8 mouse cellular contexts compared by ENCODE assay signal in the genomic region with DNA sequence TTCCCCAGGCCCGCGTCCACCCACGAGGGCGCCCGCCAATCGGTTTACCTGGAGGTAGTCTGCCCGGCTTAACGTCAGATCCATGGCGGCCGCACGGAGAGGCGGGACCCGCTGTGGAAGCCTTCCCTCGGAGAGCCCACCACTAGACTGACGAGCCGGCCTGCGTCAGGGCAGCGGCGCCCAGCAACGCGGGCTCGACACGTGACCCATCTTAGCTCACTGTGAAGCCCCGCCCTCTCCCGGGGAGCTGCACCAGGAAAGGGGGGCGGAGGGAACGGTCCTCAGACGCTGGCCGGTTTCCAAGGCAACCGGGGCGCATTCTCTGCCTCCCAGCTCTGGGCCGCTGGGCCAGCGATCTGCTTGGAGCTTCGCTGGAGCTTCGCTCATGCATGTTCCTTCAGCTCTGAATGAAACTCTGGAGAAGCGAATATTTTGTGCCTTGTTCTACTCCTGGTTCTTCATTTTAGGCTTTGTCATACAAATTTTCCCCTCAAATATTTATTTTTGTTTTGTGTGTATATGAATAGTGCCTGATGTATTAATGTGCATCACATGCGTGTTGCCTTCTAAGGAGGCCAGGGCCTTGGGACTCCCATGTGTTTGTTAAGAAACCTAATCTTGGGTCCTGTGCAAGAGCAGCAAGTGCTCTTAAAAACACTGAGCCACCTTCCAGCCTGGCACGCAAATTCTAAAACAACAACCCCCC. TPM values are rescaled to one million over a fixed set of nuclear protein-coding genes. Genes with fewer than 3 reads are reported as not detected.
A peak's percentile ranks its signal among the peaks of the same experiment; 100 is the strongest.
DNase-seq lines count a peak whose midpoint lies in the region; ATAC-seq and TF ChIP-seq lines count a peak whose summit lies in the region.

A gene (minus strand): TSS at position 276 of the 706 bp plus-strand sequence.

- TF ChIP-seq CTCF in midbrain, postnatal 0 days (IDR thresholded peaks at IDR 0.05), result no peak

- no peaks in the 10 kb centered on the region for H3K36me3 ChIP-seq in erythroblast, embryonic 14.5 days (ENCODE audit: control insufficient read depth)
- H3K36me3 ChIP-seq in heart, embryonic 11.5 days (ENCODE audit: control insufficient read depth, insufficient read depth, low read length), result no peaks in the 10 kb centered on the region
- 0 out of 2 replicates have a peak, but pooled peaks cover 3% of the 10 kb centered on the region for H3K36me3 ChIP-seq in kidney, embryonic 15.5 days
- 0 out of 2 replicates have a peak, but pooled peaks cover 3% of the 10 kb centered on the region for H3K36me3 ChIP-seq in limb, embryonic 15.5 days
- H3K36me3 ChIP-seq in midbrain, postnatal 0 days (ENCODE audit: insufficient read depth, low read length), result no peaks in the 10 kb centered on the region

- H3K4me3 ChIP-seq in erythroblast, embryonic 14.5 days (replicated peaks), result peak within 1 kb of the TSS; percentile 73
- H3K4me3 ChIP-seq in heart, embryonic 11.5 days (ENCODE audit: low read depth, low read length), result peak within 1 kb of the TSS; percentile 57
- peak within 1 kb of the TSS; percentile 74 for H3K4me3 ChIP-seq in kidney, embryonic 15.5 days (replicated peaks)
- peak within 1 kb of the TSS; percentile 72 for H3K4me3 ChIP-seq in limb, embryonic 15.5 days
- H3K4me3 ChIP-seq in midbrain, postnatal 0 days (ENCODE audit: low read depth, low read length), result peak within 1 kb of the TSS; percentile 49

- H3K9me3 ChIP-seq in erythroblast, embryonic 14.5 days (ENCODE audit: control insufficient read depth, low read length), result no peaks in the 10 kb centered on the region
- H3K9me3 ChIP-seq in heart, embryonic 11.5 days (replicated peaks; ENCODE audit: control insufficient read depth, low read length), result no peaks in the 10 kb centered on the region
- H3K9me3 ChIP-seq in kidney, embryonic 15.5 days (replicated peaks), result no peaks in the 10 kb centered on the region
- H3K9me3 ChIP-seq in limb, embryonic 15.5 days, result no peaks in the 10 kb centered on the region
- no peaks in the 10 kb centered on the region for H3K9me3 ChIP-seq in midbrain, postnatal 0 days (ENCODE audit: low read length)

- ATAC-seq in heart, embryonic 11.5 days (replicated peaks; ENCODE audit: insufficient number of reproducible peaks, low FRiP score, low TSS enrichment), result peak; percentile 100
- peak; percentile 99 for ATAC-seq in kidney, embryonic 15.5 days (replicated peaks; ENCODE audit: low FRiP score)
- peak; percentile 98 for ATAC-seq in limb, embryonic 15.5 days (ENCODE audit: insufficient number of reproducible peaks, low FRiP score, low TSS enrichment, low read depth)
- ATAC-seq in midbrain, postnatal 0 days (ENCODE audit: low FRiP score), result peak; percentile 99

- peak within 1 kb of the TSS; percentile 74 for H3K9ac ChIP-seq in heart, embryonic 11.5 days (ENCODE audit: low read depth, low read length)
- peak within 1 kb of the TSS; percentile 71 for H3K9ac ChIP-seq in kidney, embryonic 15.5 days
- peak within 1 kb of the TSS; percentile 65 for H3K9ac ChIP-seq in limb, embryonic 15.5 days
- H3K9ac ChIP-seq in midbrain, postnatal 0 days (replicated peaks; ENCODE audit: low read length, poor library complexity, severe bottlenecking), result peak within 1 kb of the TSS; percentile 57

- H3K4me1 ChIP-seq in erythroblast, embryonic 14.5 days (ENCODE audit: control insufficient read depth), result peaks cover 15% of the 10 kb centered on the region
- H3K4me1 ChIP-seq in heart, embryonic 11.5 days (ENCODE audit: control insufficient read depth, insufficient read depth, low read length), result no peaks in the 10 kb centered on the region; the same call in 1 of the 2 replicates
- peaks cover 14% of the 10 kb centered on the region for H3K4me1 ChIP-seq in kidney, embryonic 15.5 days
- H3K4me1 ChIP-seq in limb, embryonic 15.5 days, result no peaks in the 10 kb centered on the region; the same call in 1 of the 2 replicates
- H3K4me1 ChIP-seq in midbrain, postnatal 0 days (ENCODE audit: insufficient read depth, low read length), result peaks cover 3% of the 10 kb centered on the region; the same call in 1 of the 2 replicates

- peak within 1 kb of the TSS; percentile 64 for H3K4me2 ChIP-seq in heart, embryonic 11.5 days
- H3K4me2 ChIP-seq in kidney, embryonic 15.5 days, result peak within 1 kb of the TSS; percentile 79
- H3K4me2 ChIP-seq in limb, embryonic 15.5 days, result peak within 1 kb of the TSS; percentile 65
- H3K4me2 ChIP-seq in midbrain, postnatal 0 days (ENCODE audit: low read depth, low read length, poor library complexity, severe bottlenecking), result peak within 1 kb of the TSS; percentile 55

- no peak within 1 kb of the TSS for H3K27ac ChIP-seq in heart, embryonic 11.5 days (ENCODE audit: low read depth, low read length)
- peak within 1 kb of the TSS; percentile 68 for H3K27ac ChIP-seq in kidney, embryonic 15.5 days
- peak within 1 kb of the TSS; percentile 77 for H3K27ac ChIP-seq in limb, embryonic 15.5 days
- H3K27ac ChIP-seq in midbrain, postnatal 0 days (ENCODE audit: low read depth, low read length), result peak within 1 kb of the TSS; percentile 79

- 5% methylated on average over 34 of the region's 38 CpGs for WGBS in heart, embryonic 11.5 days (ENCODE audit: insufficient replicate concordance)
- WGBS in kidney, embryonic 15.5 days, result 3% methylated on average over 38 of the region's 38 CpGs
- WGBS in limb, embryonic 15.5 days, result 3% methylated on average over 38 of the region's 38 CpGs
- 3% methylated on average over 37 of the region's 38 CpGs for WGBS in midbrain, postnatal 0 days

- DNase-seq in CD4-positive helper T cell, adult 2 months (ENCODE audit: low read depth, low spot score), result peak; percentile 86
- peak; percentile 91 for DNase-seq in brain, embryonic 18.5 days (ENCODE audit: low read depth, low spot score)
- peak; percentile 98 for DNase-seq in midbrain, postnatal 0 days (ENCODE audit: low spot score)
- peak; percentile 52 to 88 for DNase-seq in spleen, postnatal 10 days (ENCODE audit: low spot score in 2 of 2)

- no peaks in the 10 kb centered on the region for H3K27me3 ChIP-seq in erythroblast, embryonic 14.5 days (ENCODE audit: control insufficient read depth)
- H3K27me3 ChIP-seq in heart, embryonic 11.5 days (ENCODE audit: control insufficient read depth, insufficient read depth, low read length), result no peaks in the 10 kb centered on the region
- no peaks in the 10 kb centered on the region for H3K27me3 ChIP-seq in kidney, embryonic 15.5 days
- H3K27me3 ChIP-seq in limb, embryonic 15.5 days, result no peaks in the 10 kb centered on the region
- no peaks in the 10 kb centered on the region for H3K27me3 ChIP-seq in midbrain, postnatal 0 days (ENCODE audit: insufficient read depth, low read length)

RNA-seq across cellular contexts. Expression of the gene that starts here (rescaled TPM):
- 0.04 and 0.06 TPM in 2 replicates for polyA plus RNA-seq in erythroblast, embryonic 14.5 days (2012)
- polyA plus RNA-seq in heart, embryonic 11.5 days (2014; fragmentation: Nextera tagmentation; extraction: Ambion mirVana), result 9.4 and 10.2 TPM in 2 replicates
- 17.5 TPM in 2 replicates for polyA plus RNA-seq in kidney, embryonic 15.5 days (2015; fragmentation: Nextera tagmentation; extraction: Ambion mirVana)
- 14.0 and 15.1 TPM in 2 replicates for polyA plus RNA-seq in limb, embryonic 15.5 days (2015; fragmentation: Nextera tagmentation; extraction: Ambion mirVana)
- total RNA-seq in midbrain, postnatal 0 days (2014; rRNA removed), result 13.2 and 16.8 TPM in 2 replicates
- 15.6 and 16.2 TPM in 2 replicates for polyA plus RNA-seq in midbrain, postnatal 0 days (2015; fragmentation: Nextera tagmentation; extraction: Ambion mirVana)
